Mouse (Mus musculus) intestine, embryonic 16.5 days (tissue): ENCODE data around the gene Atic. TPM values are rescaled to one million over a fixed set of nuclear protein-coding genes. Genes with fewer than 3 reads are reported as not detected.

Experiments
- ATAC-seq: fragments of 200-750 bp; cut with Nextera tagmentation; 2 replicates; pipeline ENCODE4 v1.8.0; 2017; ENCODE audit warnings: moderate TSS enrichment, moderate library complexity
- H3K27ac ChIP-seq: fragments of 300-500 bp; sonication (generic); 2 replicates; pipeline ENCODE4 v1.5.1; 2014; ENCODE audit warnings: mild to moderate bottlenecking, low read length
- H3K27me3 ChIP-seq: fragments of 300-500 bp; sonication (generic); replicated peaks from 2 replicates; pipeline ENCODE4 v1.6.1; 2014; ENCODE audit warnings: low read length, control low read depth, mixed read lengths; ENCODE audit not compliant: control insufficient read depth, insufficient read depth
- H3K36me3 ChIP-seq: fragments of 300-500 bp; sonication (generic); 2 replicates; pipeline ENCODE4 v1.6.1; 2014; ENCODE audit warnings: low read length, control low read depth; ENCODE audit not compliant: control insufficient read depth, insufficient read depth
- H3K4me1 ChIP-seq: fragments of 300-500 bp; sonication (generic); 2 replicates; pipeline ENCODE4 v1.6.1; 2014; ENCODE audit warnings: low read length, control low read depth, mixed read lengths; ENCODE audit not compliant: control insufficient read depth, insufficient read depth
- H3K4me2 ChIP-seq: fragments of 300-500 bp; sonication (generic); 2 replicates; pipeline ENCODE4 v1.6.1; 2014; ENCODE audit warnings: low read depth, low read length, control low read depth
- H3K4me3 ChIP-seq: fragments of 300-500 bp; sonication (generic); 2 replicates; pipeline ENCODE4 v1.5.1; 2014; ENCODE audit warnings: mild to moderate bottlenecking, low read length
- H3K9ac ChIP-seq: fragments of 300-500 bp; sonication (generic); 2 replicates; pipeline ENCODE4 v1.6.1; 2014; ENCODE audit warnings: low read depth, low read length
- H3K9me3 ChIP-seq: fragments of 300-500 bp; sonication (generic); 2 replicates; pipeline ENCODE4 v1.6.1; 2016; ENCODE audit warnings: low read length, control low read depth; ENCODE audit not compliant: control insufficient read depth
- WGBS: fragments of 180-500 bp; shearing (Covaris S2); extraction: QIAGEN DNeasy Blood & Tissue Kit; methylation state at CpG from one replicate; pipeline ENCODE4 v1.1.7; 2014; 5-methylcytosine and 5-hydroxymethylcytosine counted together
- polyA plus RNA-seq: library from polyadenylated mRNA; unstranded; fragments of >200 nt; fragmentation: Nextera tagmentation; extraction: Ambion mirVana; gene quantifications from 2 replicates; pipeline ENCODE4 v1.2.1, GENCODE M21; 2015

The Atic gene
- polyA plus RNA-seq, 1 experiment from 2014 or later: 72.1 TPM

DNA sequence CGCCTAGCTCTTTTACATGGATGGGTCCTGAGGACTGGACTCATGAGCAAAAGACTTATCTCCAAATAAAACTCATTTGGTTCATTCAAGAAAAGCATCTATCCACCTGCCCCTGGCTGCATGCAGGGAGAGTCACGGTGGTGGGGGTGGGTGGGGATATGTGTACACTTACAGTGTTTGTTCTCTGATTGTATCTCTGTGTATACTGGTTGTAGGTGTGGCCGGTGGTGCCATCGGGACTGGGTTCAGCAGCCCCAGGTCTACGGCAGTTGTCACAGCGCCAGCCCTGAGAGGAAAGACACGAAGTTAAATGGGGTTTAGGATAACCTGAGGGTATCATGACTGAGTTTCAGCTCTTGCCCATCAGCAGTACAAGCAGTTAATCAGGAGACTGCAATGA is 29.7 kb downstream of the Atic start:
- H3K36me3 ChIP-seq: peaks cover 12% of the 10 kb centered on the region
- no peak overlapping the region for H3K4me3 ChIP-seq
- no peaks in the 10 kb centered on the region for H3K27me3 ChIP-seq
- no peaks in the 10 kb centered on the region for H3K9me3 ChIP-seq
- H3K4me2 ChIP-seq: no peak overlapping the region
- H3K27ac ChIP-seq: no peak overlapping the region
- 77% methylated on average over 7 of the region's 7 CpGs for WGBS
- H3K9ac ChIP-seq: no peak overlapping the region
- no peak for ATAC-seq
- H3K4me1 ChIP-seq: no peaks in the 10 kb centered on the region

DNA sequence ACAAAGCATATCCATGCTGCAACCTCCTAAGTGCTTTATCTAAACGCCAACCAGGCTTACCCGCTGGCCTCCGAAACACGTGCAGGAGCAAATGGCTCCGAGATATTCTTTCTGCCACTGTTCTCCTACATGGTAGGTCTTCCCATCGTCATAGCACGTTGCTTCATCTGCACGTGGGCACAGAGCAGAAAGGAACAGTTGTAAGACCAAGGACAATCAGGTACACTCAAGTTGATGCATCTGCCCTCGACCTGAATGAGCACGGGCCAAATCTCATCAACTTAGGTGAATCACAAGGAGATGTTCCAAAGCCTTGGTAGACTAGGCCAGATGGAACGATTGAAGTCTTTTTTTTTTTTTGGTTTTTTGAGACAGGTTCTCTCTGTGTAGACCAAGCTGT is 33.1 kb downstream of the Atic start:
- no peaks in the 10 kb centered on the region for H3K27me3 ChIP-seq
- 93% methylated on average over 11 of the region's 11 CpGs for WGBS
- no peaks in the 10 kb centered on the region for H3K4me1 ChIP-seq
- no peak overlapping the region for H3K4me3 ChIP-seq
- H3K27ac ChIP-seq: no peak overlapping the region
- no peak overlapping the region for H3K4me2 ChIP-seq
- no peaks in the 10 kb centered on the region for H3K9me3 ChIP-seq
- no peak for ATAC-seq
- H3K36me3 ChIP-seq: peaks cover 20% of the 10 kb centered on the region
- H3K9ac ChIP-seq: no peak overlapping the region

DNA sequence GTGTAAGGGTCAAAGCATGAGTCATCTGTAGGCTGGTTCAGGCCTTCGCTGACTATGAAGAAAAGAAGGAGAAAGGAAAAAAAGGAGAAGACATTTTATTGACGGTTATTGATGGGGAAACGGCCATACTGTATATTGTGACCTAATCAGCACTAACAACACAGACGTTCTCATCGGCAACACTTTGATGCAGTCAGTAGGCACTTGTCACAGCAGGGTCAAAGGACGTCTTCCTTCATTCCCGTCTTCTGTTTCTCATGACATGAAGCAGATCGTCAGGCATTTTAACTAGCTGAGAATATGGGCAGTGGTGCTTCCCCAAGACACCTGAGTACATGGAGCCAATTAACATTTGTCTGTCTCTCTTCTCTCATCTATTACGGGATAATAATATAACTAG is 36.2 kb downstream of the Atic start:
- H3K27me3 ChIP-seq: no peaks in the 10 kb centered on the region
- no peak for ATAC-seq
- H3K4me3 ChIP-seq: no peak overlapping the region
- H3K4me1 ChIP-seq: no peaks in the 10 kb centered on the region
- H3K9ac ChIP-seq: no peak overlapping the region
- H3K4me2 ChIP-seq: no peak overlapping the region
- 96% methylated on average over 9 of the region's 9 CpGs for WGBS
- peaks cover 28% of the 10 kb centered on the region for H3K36me3 ChIP-seq
- no peaks in the 10 kb centered on the region for H3K9me3 ChIP-seq
- no peak overlapping the region for H3K27ac ChIP-seq

DNA sequence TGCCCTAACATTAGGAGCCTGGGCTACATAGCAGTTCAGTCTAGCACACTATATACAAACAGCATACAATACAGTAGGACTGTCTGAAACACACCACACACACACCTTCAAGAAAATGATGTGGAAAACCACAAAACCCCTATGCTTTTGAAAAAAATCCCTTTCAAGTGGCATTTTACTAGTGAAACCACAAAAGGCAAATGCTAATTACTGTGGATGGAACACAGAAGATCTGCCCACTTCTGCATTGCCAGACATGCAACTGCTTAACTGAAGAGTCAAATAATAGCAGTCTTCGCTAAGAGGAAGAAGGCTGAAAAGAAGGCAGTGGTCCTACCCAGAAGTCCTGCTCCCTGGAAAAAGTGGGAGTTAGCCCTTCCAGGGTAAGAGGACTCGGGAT is 37.3 kb downstream of the Atic start:
- no peak for ATAC-seq
- no peak overlapping the region for H3K9ac ChIP-seq
- no peaks in the 10 kb centered on the region for H3K4me1 ChIP-seq
- no peak overlapping the region for H3K4me2 ChIP-seq
- H3K4me3 ChIP-seq: no peak overlapping the region
- H3K27me3 ChIP-seq: no peaks in the 10 kb centered on the region
- 86% methylated on average over 2 of the region's 2 CpGs for WGBS
- H3K9me3 ChIP-seq: no peaks in the 10 kb centered on the region
- peaks cover 34% of the 10 kb centered on the region for H3K36me3 ChIP-seq
- no peak overlapping the region for H3K27ac ChIP-seq

DNA sequence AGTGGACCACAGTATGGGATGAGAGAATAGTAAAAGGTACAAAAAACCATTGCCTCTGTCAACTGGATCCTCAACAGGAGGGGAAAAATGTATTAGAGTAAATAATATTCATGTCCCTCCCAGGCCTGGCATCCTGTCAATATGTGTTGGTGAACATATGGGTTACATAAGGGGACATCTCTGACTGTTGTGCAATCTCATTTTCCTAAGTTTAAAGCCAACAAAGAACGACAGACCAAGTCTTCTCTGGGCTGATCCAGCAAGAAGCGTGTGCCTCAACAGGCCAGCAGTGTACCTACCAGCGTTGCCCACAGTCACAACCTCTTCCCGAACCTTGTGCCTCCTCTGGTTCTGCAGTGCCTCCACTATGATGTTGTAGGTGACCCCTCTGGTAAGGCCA is 38.4 kb downstream of the Atic start:
- H3K4me2 ChIP-seq: no peak overlapping the region
- no peak overlapping the region for H3K9ac ChIP-seq
- WGBS: 88% methylated on average over 4 of the region's 4 CpGs
- no peaks in the 10 kb centered on the region for H3K4me1 ChIP-seq
- H3K27me3 ChIP-seq: no peaks in the 10 kb centered on the region
- no peaks in the 10 kb centered on the region for H3K9me3 ChIP-seq
- peaks cover 31% of the 10 kb centered on the region for H3K36me3 ChIP-seq
- no peak overlapping the region for H3K27ac ChIP-seq
- no peak for ATAC-seq
- H3K4me3 ChIP-seq: no peak overlapping the region

DNA sequence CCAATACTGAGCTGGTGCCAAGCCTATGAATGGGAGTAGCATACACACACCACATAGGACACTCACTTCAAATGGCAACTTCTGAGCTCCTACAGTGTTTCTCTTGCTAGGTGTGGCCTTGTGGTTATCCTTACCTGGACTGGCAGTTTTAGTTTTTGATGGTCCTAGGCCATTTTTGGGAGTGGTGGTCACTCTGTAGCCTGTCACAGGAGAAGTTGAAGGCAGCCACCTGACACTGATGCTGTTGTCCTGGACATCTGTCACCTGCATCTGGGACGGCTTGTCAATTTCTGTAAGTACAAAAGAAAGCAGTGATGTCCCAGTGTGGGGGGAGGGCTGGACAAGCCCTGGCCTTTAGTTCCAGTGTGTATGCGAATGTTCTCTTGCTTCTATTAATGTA is 48.8 kb downstream of the Atic start:
- WGBS: 93% methylated on average over 2 of the region's 2 CpGs
- Histone ChIP-seq H3K27ac (no peak overlapping the region), H3K36me3 (peaks cover 10% of the 10 kb centered on the region; the same call in 1 of the 2 replicates), H3K9me3 (no peaks in the 10 kb centered on the region), H3K4me1 (no peaks in the 10 kb centered on the region), H3K9ac (no peak overlapping the region), H3K4me3 (no peak overlapping the region), H3K27me3 (no peaks in the 10 kb centered on the region), H3K4me2 (no peak overlapping the region)
- ATAC-seq: no peak

DNA sequence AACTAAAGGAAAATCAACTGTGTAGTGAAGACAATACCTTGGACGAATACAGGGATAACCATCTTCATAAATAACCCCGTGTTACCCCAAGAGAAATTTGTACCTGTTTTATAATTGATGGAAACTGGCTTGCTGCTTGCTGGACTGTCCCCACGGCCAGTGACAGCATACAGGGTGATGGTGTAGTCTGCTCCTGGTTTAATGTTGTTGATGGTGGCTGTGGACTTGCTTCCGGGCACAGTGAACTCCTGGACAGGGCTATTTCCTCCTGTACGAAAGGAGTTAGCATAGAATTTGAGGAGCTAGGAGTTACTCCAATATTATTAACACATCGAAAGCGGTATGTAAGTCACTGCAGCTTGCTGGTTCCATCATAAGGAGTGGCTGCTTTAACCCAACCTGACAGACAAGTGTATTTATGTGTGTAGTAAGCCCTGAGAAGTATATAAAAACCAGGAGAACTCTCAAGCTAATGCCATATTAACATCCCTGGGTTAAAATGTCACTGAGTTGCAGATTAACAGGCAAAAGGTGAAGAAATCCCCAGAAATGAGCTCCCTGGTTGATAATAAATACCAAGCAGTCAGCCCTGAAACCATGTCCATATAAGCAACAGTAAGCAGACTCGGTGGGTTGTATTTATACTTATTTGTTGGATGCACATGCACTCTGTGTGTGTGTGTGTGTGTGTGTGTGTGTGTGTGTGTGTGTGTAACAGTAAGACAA is 49.8 kb downstream of the Atic start:
- 90% methylated on average over 8 of the region's 8 CpGs for WGBS
- no peaks in the 10 kb centered on the region for H3K9me3 ChIP-seq
- no peak overlapping the region for H3K27ac ChIP-seq
- ATAC-seq: no peak
- H3K4me2 ChIP-seq: no peak overlapping the region
- H3K9ac ChIP-seq: no peak overlapping the region
- no peak overlapping the region for H3K4me3 ChIP-seq
- no peaks in the 10 kb centered on the region for H3K4me1 ChIP-seq
- peaks cover 10% of the 10 kb centered on the region; the same call in 1 of the 2 replicates for H3K36me3 ChIP-seq
- H3K27me3 ChIP-seq: no peaks in the 10 kb centered on the region

DNA sequence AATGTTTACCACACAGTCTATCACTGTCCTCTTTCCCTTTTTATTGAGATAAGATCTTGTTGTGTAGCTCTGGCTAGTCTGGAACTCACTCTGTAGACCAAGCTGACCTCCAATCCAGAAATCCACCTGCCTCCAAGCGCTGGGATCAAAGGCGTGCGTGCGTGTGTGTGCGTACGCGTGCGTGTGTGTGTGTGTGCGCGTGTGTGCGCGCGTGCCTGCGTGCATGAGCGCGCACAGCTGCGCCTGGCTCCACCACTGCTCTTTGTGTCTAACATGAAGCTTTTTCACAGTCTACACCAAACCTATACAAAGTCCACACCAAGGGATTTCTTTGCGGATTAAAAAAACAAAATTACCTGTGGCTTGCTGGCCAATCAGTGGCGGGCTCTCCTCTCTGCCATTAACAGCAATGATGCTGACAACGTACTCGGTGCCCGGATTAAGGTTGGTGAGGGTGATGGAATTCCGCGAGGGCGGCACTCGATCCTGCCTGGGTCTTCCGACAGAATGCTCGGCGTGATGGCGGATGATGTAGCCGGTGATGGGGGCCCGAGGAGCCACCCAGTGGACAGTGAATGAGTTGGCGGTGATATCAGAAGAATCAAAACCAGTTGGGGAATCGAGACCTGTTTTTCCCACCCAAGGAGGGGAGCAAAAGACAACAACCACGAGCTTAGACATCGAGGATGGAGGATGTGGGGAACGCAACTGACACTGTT is 52.3 kb downstream of the Atic start:
- no peaks in the 10 kb centered on the region for H3K9me3 ChIP-seq
- no peaks in the 10 kb centered on the region for H3K27me3 ChIP-seq
- H3K9ac ChIP-seq: no peak overlapping the region
- H3K4me1 ChIP-seq: no peaks in the 10 kb centered on the region
- ATAC-seq: no peak
- WGBS: 96% methylated on average over 37 of the region's 37 CpGs
- no peak overlapping the region for H3K27ac ChIP-seq
- H3K4me3 ChIP-seq: no peak overlapping the region
- peaks cover 6% of the 10 kb centered on the region; the same call in 1 of the 2 replicates for H3K36me3 ChIP-seq
- H3K4me2 ChIP-seq: no peak overlapping the region

GRCm38 (mm10) chr1:71609916-71610315 is 53.0 kb downstream of the Atic start:
- Histone ChIP-seq H3K4me2 (no peak overlapping the region), H3K27ac (no peak overlapping the region), H3K27me3 (no peaks in the 10 kb centered on the region), H3K36me3 (peaks cover 6% of the 10 kb centered on the region; the same call in 1 of the 2 replicates), H3K9me3 (no peaks in the 10 kb centered on the region), H3K4me3 (no peak overlapping the region), H3K4me1 (no peaks in the 10 kb centered on the region), H3K9ac (no peak overlapping the region)
- WGBS: 92% methylated on average over 5 of the region's 5 CpGs
- ATAC-seq: no peak
